Mouse (Mus musculus) adrenal gland, adult 2 months (tissue): ENCODE results near the gene Sec14l5. TPM values are rescaled to one million over a fixed set of nuclear protein-coding genes. Genes with fewer than 3 reads are reported as not detected.
A peak's percentile ranks its signal among the peaks of the same experiment; 100 is the strongest.

ENCODE experiments used
- DNase-seq: peaks from one replicate; pipeline ENCODE4 v3.0.0; 2021
- long read RNA-seq: library from polyadenylated mRNA; stranded (forward); transcript quantifications from one replicate; pipeline ENCODE4 v2.0.0, GENCODE M21; 2021
- polyA plus RNA-seq: library from polyadenylated mRNA; depleted of rRNA; stranded (reverse); fragments of >200 nt; gene quantifications from 2 replicates; pipeline ENCODE4 v1.2.3, GENCODE M21; 2012; rRNA removed
- total RNA-seq, 2 experiments: library from RNA; stranded (reverse); gene quantifications; 2 replicates each; pipeline ENCODE4 v1.2.3; 2021

Gene Sec14l5
- total RNA-seq (under 1 TPM in 1 of 2 experiments, not detected in 1; 0.07 TPM), polyA plus RNA-seq (0.13 and 0.15 TPM in 2 replicates)
- long read RNA-seq = 0 reads

DNA sequence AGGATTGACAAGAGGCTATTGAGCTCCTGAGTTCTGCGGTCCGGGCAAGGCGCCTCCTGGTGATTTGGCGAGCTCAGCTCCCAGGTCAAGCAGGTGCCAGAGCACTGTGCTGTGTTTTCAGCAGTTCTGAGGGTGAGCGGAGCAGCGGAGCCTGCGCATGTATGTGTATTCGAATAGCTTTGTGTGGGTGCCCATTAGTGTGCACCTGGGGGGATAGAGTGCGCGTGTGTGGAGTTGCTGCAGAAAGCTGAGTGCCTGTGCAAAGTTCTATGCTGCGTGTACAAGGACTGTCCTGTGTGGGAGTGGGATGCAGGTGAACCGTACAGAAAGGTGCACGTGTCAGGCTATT is at the start of gene Sec14l5:
TSS of gene Sec14l5 (plus strand) at position 73 of the 349 bp plus-strand sequence.
- no peak for DNase-seq

DNA sequence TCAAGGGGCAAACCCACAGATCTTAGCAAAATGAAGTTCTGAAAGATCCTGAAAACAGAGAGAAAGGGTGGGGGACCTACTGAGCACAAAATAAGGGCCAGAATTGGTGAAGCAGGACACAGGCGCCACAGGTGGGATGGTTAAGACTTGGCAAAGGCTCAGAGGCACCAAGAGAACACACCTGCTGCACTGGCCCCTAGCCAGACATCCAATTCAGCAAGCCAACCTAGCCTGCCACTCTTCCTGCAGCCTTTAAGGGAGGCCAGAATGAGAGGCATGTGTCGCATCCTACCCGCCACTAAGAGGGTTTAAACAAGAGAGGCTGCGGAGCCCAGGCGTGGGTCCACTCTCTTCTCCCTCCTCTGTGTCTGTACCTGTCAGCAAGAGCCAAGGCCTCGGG is 45.9 kb upstream of the Sec14l5 start:
- DNase-seq = no peak

DNA sequence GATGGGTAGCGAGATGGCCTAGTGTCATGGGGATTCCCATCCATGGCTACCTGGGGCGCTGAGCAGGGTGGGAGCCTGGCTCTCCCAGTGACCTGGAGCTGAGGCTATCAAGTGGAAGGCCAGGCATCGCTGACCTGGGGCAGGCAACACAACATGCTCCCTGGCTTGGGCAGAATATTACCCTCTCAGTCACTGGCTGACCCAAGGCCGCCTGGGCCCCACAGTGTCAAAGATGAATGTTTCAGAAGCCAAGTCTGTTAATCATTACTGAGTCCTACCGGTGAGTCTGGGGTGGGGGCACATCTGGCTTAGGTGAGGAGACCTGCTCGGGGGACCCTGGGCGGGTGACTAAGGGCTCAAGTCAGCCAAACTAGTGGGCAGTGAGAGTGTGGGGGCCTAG is 37.0 kb upstream of the Sec14l5 start:
- DNase-seq = no peak

DNA sequence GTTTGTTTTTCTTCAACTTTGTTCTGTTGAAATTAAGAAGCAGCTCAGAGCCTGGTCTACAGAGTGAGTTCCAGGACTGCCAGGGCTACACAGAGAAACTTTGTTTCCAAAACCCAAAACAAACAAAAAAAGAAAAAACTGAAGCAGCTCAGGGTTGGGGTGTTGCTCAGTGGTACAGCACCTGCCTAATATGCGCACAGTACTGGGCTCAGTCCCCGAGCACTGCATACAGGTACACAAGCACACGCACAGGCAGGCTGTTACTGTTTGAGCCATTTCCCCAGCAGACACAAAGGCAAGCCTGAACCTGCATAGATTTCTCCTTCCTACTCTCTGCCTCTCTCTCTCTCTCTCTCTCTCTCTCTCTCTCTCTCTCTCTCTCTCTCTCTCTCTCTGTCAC is 35.9 kb upstream of the Sec14l5 start:
- no peak for DNase-seq

DNA sequence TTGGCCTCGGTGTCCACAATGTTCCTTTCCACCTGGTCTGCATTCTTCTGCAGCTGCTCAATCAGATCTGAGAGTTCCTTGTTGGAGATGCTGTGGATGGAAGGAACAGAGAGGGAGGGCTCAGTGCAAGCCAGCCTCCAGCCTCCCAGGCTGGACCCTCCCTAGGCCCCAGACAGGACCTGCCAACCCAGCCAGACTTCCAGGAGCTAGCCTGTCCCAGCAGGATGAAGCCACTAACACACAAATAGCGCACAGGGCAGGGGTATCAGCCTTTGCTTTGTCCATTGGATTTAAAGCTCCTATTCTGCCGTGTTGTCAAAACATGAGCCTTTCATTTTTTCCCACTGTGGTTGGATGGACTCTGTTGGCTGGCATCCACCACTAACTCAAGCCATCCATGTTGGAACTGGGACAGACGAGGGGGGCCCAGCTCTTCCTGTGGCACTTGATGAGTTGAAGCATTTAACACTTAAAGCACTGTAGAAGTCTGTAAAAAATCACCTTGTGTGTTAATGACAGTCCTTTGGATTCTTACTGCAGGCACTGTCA is 33.8 kb upstream of the Sec14l5 start:
- no peak for DNase-seq

DNA sequence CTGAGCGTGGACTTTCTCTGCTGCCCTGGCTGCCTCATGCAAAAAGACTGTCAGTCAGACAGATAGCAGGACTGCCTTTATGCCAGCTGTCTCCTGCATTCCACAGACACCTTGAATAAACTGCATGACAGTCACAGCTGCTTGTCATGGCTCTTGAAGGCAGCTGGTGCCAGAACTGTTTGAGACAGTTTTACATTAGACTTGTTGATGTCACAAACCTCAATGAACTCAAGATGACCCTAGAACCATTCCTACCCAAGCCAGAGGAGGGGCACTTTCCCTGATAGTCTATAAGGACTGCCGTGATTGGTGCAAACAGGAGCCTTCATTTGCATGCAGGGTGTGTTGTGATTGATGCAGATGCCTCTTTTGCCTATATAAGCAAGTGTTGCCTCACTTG is 33.3 kb upstream of the Sec14l5 start:
- DNase-seq = no peak

DNA sequence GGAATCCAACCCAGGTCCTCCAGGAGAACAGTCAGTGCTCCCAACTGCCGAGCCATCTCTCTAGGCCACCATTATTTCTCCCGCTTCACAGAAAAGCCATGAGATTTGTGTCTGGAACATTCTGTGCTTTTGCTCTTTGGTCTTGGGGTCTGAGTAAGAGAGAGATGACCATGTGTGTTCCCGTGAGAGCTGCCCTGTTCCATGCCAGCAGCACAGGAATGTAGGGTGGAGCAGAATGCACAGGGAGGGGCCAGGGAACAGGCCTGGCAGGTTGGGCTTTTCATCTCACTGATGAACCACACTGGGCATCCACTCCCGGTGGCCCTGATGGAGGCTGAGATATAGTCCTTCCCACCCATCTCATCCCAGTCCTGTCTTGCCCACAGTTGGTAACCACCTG is 27.5 kb upstream of the Sec14l5 start:
- DNase-seq = no peak

- DNase-seq = no peak
Measured at GRCm38 (mm10) chr16:5119845-5120244, 27.1 kb upstream of the Sec14l5 start.

DNA sequence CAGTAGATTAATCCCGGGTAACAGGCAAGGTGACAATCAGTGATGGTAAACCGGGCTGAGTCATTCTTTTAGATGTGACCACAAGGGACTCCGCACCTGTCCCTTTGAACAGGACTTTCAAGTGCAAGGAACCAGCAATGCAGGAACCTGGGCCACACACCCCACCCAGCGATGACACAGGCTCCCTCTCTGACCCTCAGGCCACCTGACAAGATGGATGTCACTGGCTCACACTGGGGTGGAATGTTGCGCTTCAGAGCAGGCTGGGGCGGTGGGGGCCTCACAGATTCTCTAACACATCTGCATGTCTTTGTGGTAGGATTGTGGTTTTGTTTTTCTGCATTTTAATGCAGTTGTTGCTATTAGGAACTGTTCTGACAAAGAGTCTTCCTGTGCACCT is 23.4 kb upstream of the Sec14l5 start:
- no peak for DNase-seq

DNA sequence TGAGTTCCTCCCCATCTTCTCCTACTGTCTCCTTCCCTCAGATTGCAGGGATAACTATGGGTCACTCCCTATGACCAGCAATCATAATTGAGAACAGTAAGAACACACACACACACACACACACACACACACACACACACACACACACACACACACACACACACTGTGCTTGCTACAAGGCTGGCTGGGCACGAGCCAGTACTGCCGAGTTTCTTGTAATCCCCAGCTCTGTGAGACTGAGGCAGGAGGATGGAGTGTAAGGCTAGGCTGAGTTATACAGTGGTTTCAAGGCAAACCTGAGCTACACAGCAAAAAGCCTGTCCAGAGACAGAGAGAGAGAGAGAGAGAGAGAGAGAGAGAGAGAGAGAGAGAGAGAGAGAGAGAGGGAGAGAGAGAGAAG is 16.7 kb upstream of the Sec14l5 start:
- DNase-seq = no peak

DNA sequence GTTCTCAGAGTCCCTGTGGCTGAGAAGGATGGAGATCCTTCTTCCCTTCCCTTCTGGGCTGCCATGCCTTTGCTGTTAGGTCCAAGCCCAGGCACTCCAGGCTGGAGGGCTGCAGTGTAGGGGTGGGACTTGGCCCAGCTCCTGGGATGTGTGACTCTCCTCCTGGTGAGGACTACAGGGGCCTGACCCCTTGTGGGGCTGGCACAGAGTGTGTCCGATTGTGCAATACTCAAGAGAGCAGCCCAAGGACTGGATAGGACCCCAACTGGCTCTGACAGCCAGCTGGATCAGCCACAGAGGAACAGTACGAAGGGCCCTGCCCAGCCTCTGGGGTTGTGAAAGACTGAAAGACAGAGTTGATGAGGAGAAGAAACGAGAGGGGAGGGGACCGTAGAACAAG is 16.1 kb upstream of the Sec14l5 start:
- peak; percentile 82 for DNase-seq

GRCm38 (mm10) chr16:5131251-5131922 is 15.5 kb upstream of the Sec14l5 start:
- no peak for DNase-seq

DNA sequence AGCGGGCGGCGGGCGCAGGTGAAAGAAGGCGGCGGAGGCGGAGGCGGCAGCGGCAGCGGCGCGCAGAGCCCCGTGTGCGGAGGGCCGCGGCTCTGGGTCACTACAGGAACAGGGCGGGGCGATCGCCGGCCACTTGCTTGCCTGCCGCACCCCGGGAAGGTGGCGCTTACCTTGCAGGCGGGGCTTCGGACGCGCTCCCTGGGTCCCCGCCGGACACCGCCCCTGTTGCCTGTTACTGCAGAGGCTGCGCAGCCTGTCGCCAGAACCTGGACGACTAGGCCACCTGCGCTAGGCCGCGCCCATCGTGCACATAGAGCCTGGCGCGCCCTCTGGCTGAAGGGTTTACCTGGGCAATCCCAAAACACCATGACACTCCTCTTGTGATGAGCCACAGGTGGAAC is 14.5 kb upstream of the Sec14l5 start, which contains the start of gene Ppl:
TSS of gene Ppl (minus strand) at position 21 of the 401 bp plus-strand sequence.
- DNase-seq = peak; percentile 69

GRCm38 (mm10) chr16:5134623-5135330 is 12.1 kb upstream of the Sec14l5 start:
- peak; percentile 87 for DNase-seq

DNA sequence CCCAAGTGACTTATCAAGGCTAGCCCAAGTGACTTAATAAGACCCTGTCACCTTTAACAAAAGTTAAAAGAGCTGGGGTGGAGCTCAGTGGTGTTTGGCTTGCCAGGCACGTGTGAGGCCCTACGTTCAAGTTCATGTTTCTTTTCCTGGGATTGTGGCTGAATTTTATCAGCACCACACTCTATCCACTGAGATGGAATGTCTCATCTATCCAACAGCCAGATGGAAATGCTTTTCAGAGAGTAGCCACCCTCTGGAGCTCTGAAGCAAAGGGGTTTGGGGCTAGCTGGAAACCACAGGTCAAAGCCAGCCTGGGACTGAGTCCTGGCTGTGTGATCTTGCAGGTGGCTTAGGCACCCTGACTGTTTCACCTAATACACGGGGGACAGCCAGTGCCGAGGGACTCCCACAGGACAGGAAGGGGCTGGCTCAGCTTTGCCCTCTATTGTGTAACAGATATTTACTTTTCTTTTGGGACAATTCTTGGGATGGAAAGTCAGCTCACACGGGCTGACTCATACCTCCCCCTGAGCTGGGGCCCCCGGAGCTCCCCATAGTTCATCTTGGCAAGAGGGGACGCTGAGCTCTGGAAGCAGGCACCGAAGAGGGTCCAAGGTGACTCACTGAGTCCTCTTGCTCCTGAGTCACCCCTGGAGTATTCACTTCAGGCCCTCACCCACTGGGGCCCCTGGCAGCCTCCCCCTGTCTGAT is 11.2 kb upstream of the Sec14l5 start:
- DNase-seq = peak; percentile 53

DNA sequence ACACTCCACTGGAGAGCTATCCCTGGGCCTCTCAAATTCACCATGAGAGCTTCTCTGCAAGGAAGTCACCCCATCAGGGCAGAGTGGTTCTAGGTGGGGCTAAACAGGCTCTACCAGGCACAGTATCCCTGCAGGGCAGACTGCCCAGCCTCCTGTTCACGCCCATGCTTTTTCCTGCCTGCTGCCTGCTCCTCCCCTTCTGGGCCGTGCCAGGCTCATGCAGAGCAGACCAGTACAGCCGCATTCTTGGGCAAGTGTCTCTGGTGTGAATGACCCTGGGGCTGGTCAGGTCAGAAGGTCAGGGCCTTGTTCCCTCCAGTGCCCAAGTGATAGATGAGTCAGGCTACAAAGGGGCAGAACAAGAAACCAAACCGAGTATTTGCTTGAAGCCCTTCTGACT is 10.4 kb upstream of the Sec14l5 start:
- peak; percentile 92 for DNase-seq

GRCm38 (mm10) chr16:5137006-5137540 is 9.8 kb upstream of the Sec14l5 start:
- DNase-seq = no peak

- DNase-seq = peak; percentile 67
Measured at GRCm38 (mm10) chr16:5139741-5140140, 7.2 kb upstream of the Sec14l5 start.

DNA sequence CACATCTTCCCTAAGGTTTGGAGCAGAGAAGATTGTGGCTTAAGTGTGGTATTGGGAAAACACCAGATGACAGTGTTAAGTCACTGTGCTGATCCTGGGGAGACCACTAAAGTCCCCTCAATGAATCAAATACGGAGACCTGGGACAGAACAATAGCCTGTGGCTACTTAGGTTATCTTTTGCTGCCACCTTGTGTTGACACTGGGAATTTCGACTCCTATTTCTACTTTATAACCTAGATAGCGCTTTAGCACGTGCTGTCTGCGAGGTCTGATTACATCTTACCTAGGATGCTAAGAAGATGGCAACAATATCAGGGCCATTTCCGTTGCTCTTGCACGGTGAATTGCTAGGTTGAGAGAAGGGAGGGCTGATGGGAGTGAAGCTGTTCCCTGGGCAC is 1.3 kb upstream of the Sec14l5 start:
- DNase-seq = peak; percentile 67

GRCm38 (mm10) chr16:5146367-5147036 is 407 bp upstream of the Sec14l5 start:
- peak; percentile 91 for DNase-seq

DNA sequence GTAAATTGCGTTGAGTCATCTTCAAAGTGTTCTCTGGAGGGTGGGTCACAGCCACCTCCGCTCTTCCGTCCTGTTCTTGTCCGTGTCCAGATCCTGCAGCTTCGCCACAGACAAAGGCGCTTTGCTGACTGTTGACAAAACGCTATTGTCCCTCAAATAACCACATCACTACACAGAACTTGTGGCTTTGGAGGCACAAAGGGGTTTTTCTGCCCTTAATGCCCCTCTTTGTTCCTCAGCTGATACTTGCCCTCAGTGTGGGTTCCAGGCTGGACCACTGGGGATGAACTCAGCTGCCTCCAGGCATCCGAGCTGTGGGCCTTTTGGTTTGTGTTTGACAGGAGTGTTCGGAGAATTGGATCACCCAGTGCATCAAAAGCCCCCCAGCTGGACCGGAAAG is 3.6 kb downstream of the Sec14l5 start:
- no peak for DNase-seq
